Mouse (Mus musculus) heart, adult 2 months (tissue): ENCODE measurements around the gene Cux2.

Experiments used
- CTCF ChIP-seq: fragments of 200-600 bp; IDR thresholded peaks from 2 replicates; pipeline ENCODE4 v1.8.1; 2022; ENCODE audit warnings: antibody characterized with exemption, mild to moderate bottlenecking, moderate library complexity
- POLR2A ChIP-seq: fragments of 200-500 bp; IDR thresholded peaks from 2 replicates; pipeline ENCODE4 v1.6.1; 2011; ENCODE audit warnings: mild to moderate bottlenecking, low read depth, low read length, control low read depth; ENCODE audit not compliant: insufficient read depth

DNA sequence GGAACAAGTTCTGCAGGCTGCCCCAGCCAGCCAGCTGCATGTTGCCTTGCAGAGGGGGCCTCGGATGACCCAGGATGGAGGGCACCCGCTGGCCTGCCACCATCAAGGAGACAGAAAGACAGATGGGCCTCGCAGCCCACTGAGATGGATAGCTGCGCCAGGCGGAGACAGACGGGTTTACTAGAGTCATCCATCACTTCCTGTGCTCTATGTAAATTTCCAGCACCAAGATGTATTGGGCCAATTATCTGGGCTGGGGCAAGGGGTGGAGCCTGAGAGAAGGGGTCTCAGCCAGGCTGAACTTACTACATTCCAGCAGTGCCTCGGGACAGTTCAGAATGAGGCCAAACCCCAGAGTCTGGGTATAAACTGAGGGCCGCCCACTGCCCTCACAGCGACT, 119.6 kb downstream of the Cux2 start:
- TF ChIP-seq POLR2A, result no peak
- no peak for TF ChIP-seq CTCF
